Mouse (Mus musculus) forebrain, embryonic 15.5 days (tissue): ENCODE measurements around the gene 9930111J21Rik2. TPM values are rescaled to one million over a fixed set of nuclear protein-coding genes. Genes with fewer than 3 reads are reported as not detected.
"Not testable (repeated sequence)": the region's sequence is repeated elsewhere in the genome, so short reads cannot be mapped to it uniquely, and the experiment has no call there.

Experiments
- ATAC-seq: fragments of 200-750 bp; cut with Nextera tagmentation; replicated peaks from 2 replicates; pipeline ENCODE4 v1.8.0; 2017; ENCODE audit warnings: mild to moderate bottlenecking, moderate TSS enrichment, moderate library complexity
- H3K27ac ChIP-seq: fragments of 300-500 bp; sonication (generic); replicated peaks from 2 replicates; pipeline ENCODE4 v1.5.1; 2015; ENCODE audit warnings: mild to moderate bottlenecking, inconsistent platforms
- H3K27me3 ChIP-seq: fragments of 300-500 bp; sonication (generic); 2 replicates; pipeline ENCODE4 v1.6.1; 2015; ENCODE audit warnings: inconsistent platforms
- H3K36me3 ChIP-seq: fragments of 300-500 bp; sonication (generic); 2 replicates; pipeline ENCODE4 v1.6.1; 2015; ENCODE audit warnings: mild to moderate bottlenecking, inconsistent platforms
- H3K4me1 ChIP-seq: fragments of 300-500 bp; sonication (generic); 2 replicates; pipeline ENCODE4 v1.6.1; 2015; ENCODE audit warnings: inconsistent platforms
- H3K4me2 ChIP-seq: fragments of 300-500 bp; sonication (generic); replicated peaks from 2 replicates; pipeline ENCODE4 v1.6.1; 2015; ENCODE audit warnings: mild to moderate bottlenecking, inconsistent platforms
- H3K4me3 ChIP-seq: fragments of 300-500 bp; sonication (generic); 2 replicates; pipeline ENCODE4 v1.5.1; 2015; ENCODE audit warnings: mild to moderate bottlenecking, inconsistent platforms
- H3K9ac ChIP-seq: fragments of 300-500 bp; sonication (generic); replicated peaks from 2 replicates; pipeline ENCODE4 v1.6.1; 2015; ENCODE audit warnings: mild to moderate bottlenecking, inconsistent platforms
- H3K9me3 ChIP-seq: fragments of 300-500 bp; sonication (generic); 2 replicates; pipeline ENCODE4 v1.6.1; 2016; ENCODE audit warnings: inconsistent platforms
- WGBS: fragments of 180-500 bp; shearing (Covaris S2); methylation state at CpG from one replicate; pipeline ENCODE4 v1.1.7; 2015; ENCODE audit warnings: mixed read lengths; 5-methylcytosine and 5-hydroxymethylcytosine counted together
- polyA plus RNA-seq: library from polyadenylated mRNA; unstranded; fragments of >200 nt; fragmentation: Nextera tagmentation; extraction: Ambion mirVana; gene quantifications from 2 replicates; pipeline ENCODE4 v1.2.1, GENCODE M21; 2015

The 9930111J21Rik2 gene
- polyA plus RNA-seq, 1 experiment from 2014 or later = 0.28 TPM

GRCm38 (mm10) chr11:49063713-49064469 lies 12.8 kb upstream of the 9930111J21Rik2 start, which contains the start of gene Tgtp2:
Gene Tgtp2 (minus strand): TSS chr11:49064206.
- H3K27ac ChIP-seq, H3K4me2 ChIP-seq, H3K4me1 ChIP-seq, H3K27me3 ChIP-seq, H3K36me3 ChIP-seq, H3K9me3 ChIP-seq, H3K9ac ChIP-seq, ATAC-seq, H3K4me3 ChIP-seq: not testable (repeated sequence)
- 81% methylated on average over 5 of the region's 5 CpGs for WGBS

GRCm38 (mm10) chr11:49061865-49062264 lies 10.8 kb upstream of the 9930111J21Rik2 start:
- WGBS = 90% methylated on average over 2 of the region's 2 CpGs
- not testable (repeated sequence) for H3K9me3 ChIP-seq, H3K4me1 ChIP-seq, H3K4me3 ChIP-seq, H3K36me3 ChIP-seq, H3K9ac ChIP-seq, H3K27ac ChIP-seq, ATAC-seq, H3K4me2 ChIP-seq, H3K27me3 ChIP-seq

GRCm38 (mm10) chr11:49060061-49060460 lies 9.0 kb upstream of the 9930111J21Rik2 start:
- not testable (repeated sequence) for ATAC-seq, H3K27me3 ChIP-seq, H3K36me3 ChIP-seq, H3K4me2 ChIP-seq, H3K27ac ChIP-seq, H3K9me3 ChIP-seq, H3K4me3 ChIP-seq, H3K4me1 ChIP-seq, H3K9ac ChIP-seq
- 77% methylated on average over 2 of the region's 3 CpGs for WGBS

- H3K4me2 ChIP-seq, H3K9ac ChIP-seq, H3K27ac ChIP-seq, H3K4me1 ChIP-seq, H3K4me3 ChIP-seq, H3K9me3 ChIP-seq, H3K27me3 ChIP-seq, H3K36me3 ChIP-seq, ATAC-seq: not testable (repeated sequence)
- WGBS = no CpG with 5 or more reads among the region's 5 CpGs
Observed at GRCm38 (mm10) chr11:49051894-49052293, 852 bp upstream of the 9930111J21Rik2 start.

GRCm38 (mm10) chr11:49050064-49050463 lies 978 bp downstream of the 9930111J21Rik2 start:
- not testable (repeated sequence) for ATAC-seq, H3K36me3 ChIP-seq

GRCm38 (mm10) chr11:49012074-49012473 lies 39.0 kb downstream of the 9930111J21Rik2 start:
- H3K4me3 ChIP-seq, H3K9me3 ChIP-seq, H3K27ac ChIP-seq, H3K27me3 ChIP-seq, H3K4me1 ChIP-seq, H3K9ac ChIP-seq, H3K4me2 ChIP-seq, H3K36me3 ChIP-seq, ATAC-seq: not testable (repeated sequence)

More at GRCm38 (mm10) chr11:49050064-49050463, 978 bp downstream of the 9930111J21Rik2 start:
- not testable (repeated sequence) for H3K9ac ChIP-seq, H3K9me3 ChIP-seq, H3K27ac ChIP-seq, H3K27me3 ChIP-seq, H3K4me1 ChIP-seq, H3K4me3 ChIP-seq, H3K4me2 ChIP-seq

GRCm38 (mm10) chr11:49006785-49007184 lies 44.3 kb downstream of the 9930111J21Rik2 start:
- H3K36me3 ChIP-seq, H3K27ac ChIP-seq, H3K27me3 ChIP-seq, H3K4me1 ChIP-seq, H3K9ac ChIP-seq, ATAC-seq, H3K4me3 ChIP-seq, H3K9me3 ChIP-seq, H3K4me2 ChIP-seq: not testable (repeated sequence)
- WGBS = 73% methylated on average over 1 of the region's 1 CpGs

- H3K9ac ChIP-seq, H3K27me3 ChIP-seq, H3K4me2 ChIP-seq, H3K4me1 ChIP-seq, ATAC-seq, H3K27ac ChIP-seq, H3K9me3 ChIP-seq, H3K36me3 ChIP-seq, H3K4me3 ChIP-seq: not testable (repeated sequence)
- 83% methylated on average over 2 of the region's 2 CpGs for WGBS
Observed at GRCm38 (mm10) chr11:49006317-49006716, 44.7 kb downstream of the 9930111J21Rik2 start.

GRCm38 (mm10) chr11:49000411-49000810 lies 50.6 kb downstream of the 9930111J21Rik2 start:
- H3K9ac ChIP-seq, H3K9me3 ChIP-seq, H3K4me1 ChIP-seq, H3K27me3 ChIP-seq, ATAC-seq, H3K27ac ChIP-seq, H3K4me2 ChIP-seq, H3K36me3 ChIP-seq, H3K4me3 ChIP-seq: not testable (repeated sequence)
- WGBS = 87% methylated on average over 1 of the region's 1 CpGs

GRCm38 (mm10) chr11:48994018-48994417 lies 57.0 kb downstream of the 9930111J21Rik2 start, which contains the start of gene Tgtp1:
Gene Tgtp1 (minus strand): TSS chr11:48994172.
- H3K9ac ChIP-seq, H3K4me3 ChIP-seq, H3K4me2 ChIP-seq, H3K4me1 ChIP-seq, H3K9me3 ChIP-seq, H3K27me3 ChIP-seq, ATAC-seq, H3K27ac ChIP-seq, H3K36me3 ChIP-seq: not testable (repeated sequence)
- 85% methylated on average over 2 of the region's 2 CpGs for WGBS

GRCm38 (mm10) chr11:48993296-48993695 lies 57.7 kb downstream of the 9930111J21Rik2 start:
- H3K4me3 ChIP-seq, H3K9ac ChIP-seq, H3K4me1 ChIP-seq, H3K9me3 ChIP-seq, H3K27ac ChIP-seq, H3K36me3 ChIP-seq, H3K4me2 ChIP-seq, ATAC-seq, H3K27me3 ChIP-seq: not testable (repeated sequence)
- WGBS = 81% methylated on average over 10 of the region's 10 CpGs

- not testable (repeated sequence) for H3K9me3 ChIP-seq, ATAC-seq, H3K9ac ChIP-seq, H3K27me3 ChIP-seq, H3K4me2 ChIP-seq, H3K36me3 ChIP-seq, H3K4me1 ChIP-seq, H3K4me3 ChIP-seq, H3K27ac ChIP-seq
- whole genome bisulfite sequencing = 72% methylated on average over 4 of the region's 4 CpGs
Observed at GRCm38 (mm10) chr11:48991740-48992520, 59.1 kb downstream of the 9930111J21Rik2 start, which contains the start of gene Gm12185. Gene Gm12185 (minus strand): TSS chr11:48992226.
